Mouse (Mus musculus) spleen, adult 2 months (tissue): ENCODE results near the gene Aarsd1.

Experiments used
- CTCF ChIP-seq: fragments of 200-500 bp; IDR thresholded peaks from 2 replicates; pipeline ENCODE4 v1.5.1; 2011; ENCODE audit warnings: mild to moderate bottlenecking, inconsistent platforms; ENCODE audit not compliant: insufficient read depth, insufficient read length, insufficient replicate concordance; ENCODE audit errors: extremely low read depth
- POLR2A ChIP-seq: fragments of 200-500 bp; IDR thresholded peaks from 2 replicates; pipeline ENCODE4 v1.6.1; 2011; ENCODE audit warnings: low read depth, low read length, inconsistent platforms

DNA sequence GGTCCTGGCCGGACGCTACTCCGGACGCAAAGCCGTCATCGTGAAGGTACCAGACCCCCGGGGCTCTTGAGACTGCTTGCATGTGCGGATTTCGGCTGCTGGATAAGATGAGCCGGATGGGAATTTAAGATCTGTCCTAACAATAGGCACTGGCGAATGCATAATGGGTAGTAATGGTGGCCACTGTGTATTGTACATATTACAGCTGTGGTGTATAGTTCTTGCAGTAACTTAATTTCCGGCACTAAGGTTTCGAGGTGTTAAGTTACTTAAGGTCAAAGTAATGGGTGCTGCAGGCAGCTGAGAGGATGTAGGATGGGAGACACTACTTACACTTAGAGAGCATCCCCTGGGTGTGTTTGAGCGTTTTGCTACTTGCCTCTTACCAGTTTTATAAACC is 25.3 kb upstream of the Aarsd1 start:
- TF ChIP-seq CTCF (no peak), POLR2A (no peak)
